Mouse (Mus musculus) telencephalon, adult 2 months (tissue): Measurements from ENCODE around the gene Olfr1263.

ENCODE experiments used
- DNase-seq: peaks from one replicate; pipeline ENCODE4 v3.0.0-alpha.2; 2011; ENCODE audit warnings: low read depth, low spot score

Gene Olfr1263

DNA sequence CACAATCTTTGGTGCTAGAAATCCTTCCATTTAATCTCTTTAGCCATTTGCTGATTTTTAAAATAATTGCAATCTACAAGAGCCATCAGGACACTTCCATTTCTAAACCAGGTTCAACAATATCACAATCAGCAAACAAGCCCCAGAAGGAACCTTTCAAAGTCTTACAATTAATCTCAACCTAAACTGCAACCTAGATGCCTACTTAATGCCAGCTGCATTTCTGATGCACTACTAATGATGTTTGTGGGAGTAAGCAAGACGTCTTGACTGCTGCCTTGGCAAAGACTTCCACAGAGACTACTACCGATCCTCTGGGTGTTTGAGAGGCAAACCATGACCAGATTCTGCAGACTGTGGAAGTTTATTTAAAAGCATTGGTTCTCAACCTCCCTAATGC is at the start of gene Olfr1263:
Gene Olfr1263, plus strand, starts transcription at position 301 of the 400 bp plus-strand sequence.
- no peak for DNase-seq

DNA sequence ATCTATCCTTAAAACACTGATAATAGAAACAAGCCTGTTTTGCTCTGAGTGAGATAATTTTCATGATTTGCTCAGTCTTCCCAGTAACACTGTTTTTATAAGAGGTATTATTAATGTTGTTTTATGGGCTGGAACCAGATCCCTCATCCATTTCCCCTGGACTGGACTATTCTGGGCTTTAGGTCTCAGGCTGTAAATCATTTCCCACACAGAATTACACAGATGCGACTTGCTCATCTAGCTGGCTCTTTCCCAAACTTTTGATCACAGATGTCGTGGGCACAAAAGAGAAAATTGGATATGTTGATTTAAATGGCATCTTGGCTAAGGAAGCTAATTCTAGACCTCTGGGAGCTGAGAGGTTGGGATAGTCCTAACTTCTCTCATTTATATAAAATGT is 37.7 kb upstream of the Olfr1263 start, which contains the start of gene Olfr1260:
Gene Olfr1260, plus strand, starts transcription at position 157 of the 400 bp plus-strand sequence.
- peak; percentile 24 for DNase-seq

DNA sequence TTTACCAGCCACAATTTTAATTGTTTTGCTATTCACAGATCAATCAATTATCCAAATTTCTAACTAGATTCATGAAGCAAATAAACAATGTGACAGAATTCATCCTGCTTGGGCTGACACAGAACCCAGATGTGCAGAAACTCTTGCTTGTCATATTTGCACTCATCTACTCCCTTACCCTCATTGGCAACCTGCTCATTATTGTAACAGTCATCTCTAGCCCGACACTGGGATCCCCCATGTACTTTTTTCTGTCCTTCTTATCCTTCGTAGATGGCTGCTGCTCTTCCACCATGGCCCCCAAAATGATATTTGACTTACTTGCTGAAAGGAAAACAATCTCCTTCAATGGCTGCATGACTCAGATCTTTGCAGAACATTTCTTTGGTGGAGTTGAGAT is 34.2 kb upstream of the Olfr1263 start:
- no peak for DNase-seq

DNA sequence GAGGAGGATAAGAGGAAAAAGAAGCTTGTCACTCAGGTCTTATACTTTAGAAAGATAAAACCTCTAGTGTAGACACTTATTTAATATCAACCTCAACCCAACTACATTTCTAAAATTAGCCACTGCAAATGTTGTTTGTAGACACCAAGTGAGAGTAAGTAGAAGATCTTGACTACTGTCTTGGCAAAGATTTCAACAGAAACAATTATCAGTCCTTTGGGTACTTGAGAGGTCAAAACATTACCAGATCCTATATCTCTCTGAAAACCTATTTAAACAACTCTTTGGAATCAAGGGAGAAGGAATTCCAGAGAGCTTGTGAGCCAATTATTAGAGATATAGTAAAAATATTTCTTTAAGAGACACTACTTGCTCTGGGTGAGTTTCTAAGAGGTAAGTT is 21.0 kb upstream of the Olfr1263 start, which contains the start of gene Olfr1261:
Gene Olfr1261, plus strand, starts transcription at position 301 of the 400 bp plus-strand sequence.
- DNase-seq: no peak

DNA sequence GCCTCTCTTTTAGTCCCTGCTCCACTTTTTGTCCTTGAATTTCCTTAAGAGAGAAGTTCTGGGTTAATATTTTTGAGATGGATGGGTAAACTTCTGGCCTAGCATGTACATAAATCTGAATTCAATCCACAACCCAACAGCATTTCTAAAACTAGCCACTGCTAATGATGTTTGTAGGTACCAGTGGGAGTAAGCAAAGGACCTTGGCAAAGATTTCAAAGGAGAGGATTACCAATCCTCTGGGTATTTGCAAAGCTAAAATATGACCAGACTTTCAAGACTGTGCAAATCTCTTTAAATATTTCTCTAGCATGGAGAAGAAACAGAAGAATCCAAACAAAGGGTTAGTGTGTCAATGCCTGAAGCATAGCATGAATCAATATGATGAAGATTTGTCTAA is 12.1 kb upstream of the Olfr1263 start, which contains the start of gene Olfr1262:
Gene Olfr1262, plus strand, starts transcription at position 301 of the 400 bp plus-strand sequence.
- no peak for DNase-seq

DNA sequence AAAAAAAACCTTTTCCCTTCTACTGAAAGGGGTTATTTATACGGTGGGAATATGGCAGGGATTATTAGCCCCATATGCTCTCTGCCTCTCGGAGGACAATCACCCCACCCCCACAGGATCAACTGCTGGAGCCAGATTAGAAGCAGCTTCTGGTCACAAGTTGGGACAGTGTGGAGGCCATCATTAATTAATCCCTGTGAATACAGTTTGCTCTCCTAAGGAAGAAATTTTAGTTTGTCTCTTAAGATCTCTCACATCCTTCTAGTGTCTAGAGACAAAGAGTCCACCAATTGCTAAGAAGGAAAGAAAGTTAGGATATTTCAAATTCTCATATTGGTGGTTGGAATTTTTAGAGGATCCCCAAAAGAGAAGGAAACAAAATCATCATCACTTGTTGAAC is 13.5 kb downstream of the Olfr1263 start, which contains the start of gene Olfr1264:
Gene Olfr1264, minus strand, starts transcription at position 101 of the 400 bp plus-strand sequence.
- no peak for DNase-seq

DNA sequence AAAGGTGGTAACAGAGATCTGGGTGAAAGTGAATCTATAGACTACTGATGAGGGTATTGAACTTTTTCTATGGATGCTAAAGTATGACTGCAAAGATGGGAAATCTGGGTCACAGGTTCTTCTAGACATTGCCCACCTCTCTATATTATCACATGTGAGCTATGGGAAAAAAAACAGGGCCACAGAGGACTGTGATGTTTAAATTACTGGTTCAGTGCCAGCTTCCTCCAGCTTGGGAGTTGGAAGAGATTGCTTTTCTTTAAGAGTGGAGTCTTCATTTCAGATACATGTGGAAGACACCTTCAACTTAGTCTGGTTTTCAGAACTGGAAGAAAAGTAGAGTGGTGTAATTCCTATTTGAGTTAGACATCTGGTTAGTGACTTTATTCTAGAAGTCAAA is 23.1 kb downstream of the Olfr1263 start, which contains the start of gene Olfr1265:
Gene Olfr1265, plus strand, starts transcription at position 301 of the 400 bp plus-strand sequence.
- no peak for DNase-seq

DNA sequence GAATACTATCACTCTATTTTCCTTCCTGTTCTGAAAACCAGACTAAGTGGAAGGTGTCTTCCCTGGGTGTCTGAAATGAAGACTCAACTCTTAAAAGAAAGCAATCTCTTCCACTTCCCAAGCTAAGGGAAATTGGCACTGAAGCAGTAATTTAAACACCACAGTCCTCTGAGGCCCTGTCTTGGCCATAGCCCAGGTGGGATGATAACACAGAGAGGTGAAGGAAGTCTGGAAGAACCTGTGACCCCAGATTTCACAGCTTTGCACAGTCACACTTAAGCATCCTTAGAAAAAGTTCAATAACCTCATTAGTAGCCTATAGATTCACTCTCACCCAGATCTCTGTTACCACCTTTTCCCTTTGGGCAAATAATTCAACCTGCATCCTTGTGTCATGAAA is 51.6 kb downstream of the Olfr1263 start, which contains the start of gene Olfr140:
Gene Olfr140, minus strand, starts transcription at position 101 of the 400 bp plus-strand sequence.
- DNase-seq: no peak
